ENCODE assay signal across 8 mouse cellular contexts in genomic region chr13:21710031-21710711, GRCm38 (mm10). TPM values are rescaled to one million over a fixed set of nuclear protein-coding genes. Genes with fewer than 3 reads are reported as not detected.
DNase-seq lines count a peak whose midpoint lies in the region; ATAC-seq and TF ChIP-seq lines count a peak whose summit lies in the region.

No protein-coding gene starts in this region.

- peak; percentile 92 for TF ChIP-seq CTCF in gastrocnemius, adult 2 months (IDR thresholded peaks at IDR 0.05)
- TF ChIP-seq CTCF in hindbrain, postnatal 0 days (IDR thresholded peaks at IDR 0.05; ENCODE audit: low read depth): peak; percentile 88

- peak overlapping the region; percentile 63 for H3K9ac ChIP-seq in hindbrain, postnatal 0 days (replicated peaks; ENCODE audit: low read length)

- peak overlapping the region; percentile 87 for H3K27ac ChIP-seq in gastrocnemius, adult 2 months
- peak overlapping the region; percentile 86 for H3K27ac ChIP-seq in hindbrain, postnatal 0 days

- no peaks in the 10 kb centered on the region for H3K36me3 ChIP-seq in hindbrain, postnatal 0 days (ENCODE audit: insufficient read depth, low read length)

- peak overlapping the region; percentile 89 for H3K4me3 ChIP-seq in gastrocnemius, adult 2 months
- peak overlapping the region; percentile 76 for H3K4me3 ChIP-seq in hindbrain, postnatal 0 days (ENCODE audit: low read length)

- H3K4me1 ChIP-seq in hindbrain, postnatal 0 days (ENCODE audit: insufficient read depth, low read length): no peaks in the 10 kb centered on the region

- under 1% methylated on average over 32 of the region's 32 CpGs for WGBS in hindbrain, postnatal 0 days

- ATAC-seq in common myeloid progenitor, adult 5-6 weeks (replicated peaks; ENCODE audit: low read depth, poor library complexity, severe bottlenecking): peak; percentile 85
- peak; percentile 89 for ATAC-seq in hindbrain, postnatal 0 days

- intact Hi-C loops in gastrocnemius, adult 2 months (cut with DNase I): loop anchor here (5.0 to 10.0 kb wide), 5 partner anchors 75 to 1975 kb away; partner anchors contain the start of genes Hist1h1b, Hist1h2ac, Hist1h2af and Hist1h2an

- H3K27me3 ChIP-seq in hindbrain, postnatal 0 days (ENCODE audit: insufficient read depth, low read length): no peaks in the 10 kb centered on the region

- peak; percentile 91 for DNase-seq in ZHBTc4 (ENCODE audit: low read depth, low spot score)
- DNase-seq in gastrocnemius, adult 2 months: peak; percentile 90
- peak; percentile 93 for DNase-seq in hindbrain, postnatal 0 days (ENCODE audit: low spot score)
- DNase-seq in left cerebral cortex, adult 18-20 months (ENCODE audit: low spot score in 2 of 2): peak; percentile 90 to 91
- DNase-seq in lung, postnatal 4 days: peak; percentile 87 to 92
- peak; percentile 92 for DNase-seq in retina, postnatal 1 day
- DNase-seq in thymus, postnatal 4 days: peak; percentile 94

- peak overlapping the region; percentile 82 for H3K4me2 ChIP-seq in hindbrain, postnatal 0 days (ENCODE audit: low read depth, low read length)

- no peaks in the 10 kb centered on the region for H3K9me3 ChIP-seq in hindbrain, postnatal 0 days (ENCODE audit: low read length)

RNA-seq across cellular contexts. Expression of gene Hist1h2bl, which starts 5.8 kb away (rescaled TPM):
- 401 and 517 TPM in 2 replicates for total RNA-seq in common myeloid progenitor, adult 5-6 weeks (2017)
- 1 to 10 TPM; 3.9 to 6.5 TPM for total RNA-seq in gastrocnemius, adult 2 months (2021)
- total RNA-seq in hindbrain, postnatal 0 days (2014; rRNA removed): 541 and 615 TPM in 2 replicates
- polyA plus RNA-seq in hindbrain, postnatal 0 days (2015; fragmentation: Nextera tagmentation; extraction: Ambion mirVana): 1.2 TPM in 1 of 2 replicates, not detected in the other
- total RNA-seq in left cerebral cortex, adult 18-20 months (2021): 10 to 100 TPM; 20.0 to 20.4 TPM

RNA-seq across cellular contexts. Expression of gene Hist1h2ai, which starts 6.1 kb away (rescaled TPM):
- total RNA-seq in common myeloid progenitor, adult 5-6 weeks (2017): 1,241 and 1,337 TPM in 2 replicates
- total RNA-seq in gastrocnemius, adult 2 months (2021): 1 to 10 TPM in 1 of 2 experiments, not detected in 1; 2.2 TPM
- 934 and 1,282 TPM in 2 replicates for total RNA-seq in hindbrain, postnatal 0 days (2014; rRNA removed)
- polyA plus RNA-seq in hindbrain, postnatal 0 days (2015; fragmentation: Nextera tagmentation; extraction: Ambion mirVana): 4.5 and 5.8 TPM in 2 replicates
- 10 to 100 TPM; 20.3 to 34.8 TPM for total RNA-seq in left cerebral cortex, adult 18-20 months (2021)

RNA-seq across cellular contexts. Expression of gene Hist1h3h, which starts 7.3 kb away (rescaled TPM):
- total RNA-seq in common myeloid progenitor, adult 5-6 weeks (2017): 145 and 293 TPM in 2 replicates
- total RNA-seq in gastrocnemius, adult 2 months (2021): 1 to 10 TPM; 1.2 to 2.1 TPM
- total RNA-seq in hindbrain, postnatal 0 days (2014; rRNA removed): 1,004 and 1,140 TPM in 2 replicates
- 1.9 and 6.2 TPM in 2 replicates for polyA plus RNA-seq in hindbrain, postnatal 0 days (2015; fragmentation: Nextera tagmentation; extraction: Ambion mirVana)
- 10 to 100 TPM; 57.9 to 62.6 TPM for total RNA-seq in left cerebral cortex, adult 18-20 months (2021)

RNA-seq across cellular contexts. Expression of gene Hist1h2bm, which starts 11.7 kb away (rescaled TPM):
- 379 and 469 TPM in 2 replicates for total RNA-seq in common myeloid progenitor, adult 5-6 weeks (2017)
- 1 to 10 TPM in 1 of 2 experiments, not detected in 1; 1.2 TPM for total RNA-seq in gastrocnemius, adult 2 months (2021)
- total RNA-seq in hindbrain, postnatal 0 days (2014; rRNA removed): 1,597 and 1,943 TPM in 2 replicates
- polyA plus RNA-seq in hindbrain, postnatal 0 days (2015; fragmentation: Nextera tagmentation; extraction: Ambion mirVana): 1.3 and 1.7 TPM in 2 replicates
- 1 to 10 TPM; 2.7 to 2.9 TPM for total RNA-seq in left cerebral cortex, adult 18-20 months (2021)

RNA-seq across cellular contexts. Expression of gene Olfr1359, which starts 12.3 kb away (rescaled TPM):
- total RNA-seq in common myeloid progenitor, adult 5-6 weeks (2017): not detected in 2 replicates
- not detected for total RNA-seq in gastrocnemius, adult 2 months (2021)
- not detected in 2 replicates for total RNA-seq in hindbrain, postnatal 0 days (2014; rRNA removed)
- polyA plus RNA-seq in hindbrain, postnatal 0 days (2015; fragmentation: Nextera tagmentation; extraction: Ambion mirVana): not detected in 2 replicates
- not detected for total RNA-seq in left cerebral cortex, adult 18-20 months (2021)

Comparison
In these comparisons a context has a peak if more than half of its experiments do, and no peak if none do; other contexts are left out.
1. Peak in every context shown above with its lines: DNase-seq, ATAC-seq, H3K4me3 ChIP-seq and H3K27ac ChIP-seq.
2. RNA of gene Hist1h2bl, which starts 5.8 kb away (total RNA-seq): 541 to 615 TPM in hindbrain, postnatal 0 days and 401 to 517 TPM in common myeloid progenitor, adult 5-6 weeks; 20.0 to 20.4 TPM in left cerebral cortex, adult 18-20 months and 3.9 to 6.5 TPM in gastrocnemius, adult 2 months; every median in the first group is over 10 times any median in the second.
3. RNA of gene Hist1h2ai, which starts 6.1 kb away (total RNA-seq): 1,241 to 1,337 TPM in common myeloid progenitor, adult 5-6 weeks and 934 to 1,282 TPM in hindbrain, postnatal 0 days; 20.3 to 34.8 TPM in left cerebral cortex, adult 18-20 months and 2.2 TPM in gastrocnemius, adult 2 months; every median in the first group is over 10 times any median in the second.
4. RNA of gene Hist1h3h, which starts 7.3 kb away (total RNA-seq): 1,004 to 1,140 TPM in hindbrain, postnatal 0 days, 145 to 293 TPM in common myeloid progenitor, adult 5-6 weeks and 57.9 to 62.6 TPM in left cerebral cortex, adult 18-20 months; 1.2 to 2.1 TPM in gastrocnemius, adult 2 months; every median in the first group is over 10 times any median in the second.